Mouse (Mus musculus) right cerebral cortex, postnatal 14 days (tissue): Measurements from ENCODE around the gene Tmem167b.

Experiments used
- DNase-seq: peaks from one replicate; pipeline ENCODE4 v3.0.0; 2022

Gene Tmem167b

DNA sequence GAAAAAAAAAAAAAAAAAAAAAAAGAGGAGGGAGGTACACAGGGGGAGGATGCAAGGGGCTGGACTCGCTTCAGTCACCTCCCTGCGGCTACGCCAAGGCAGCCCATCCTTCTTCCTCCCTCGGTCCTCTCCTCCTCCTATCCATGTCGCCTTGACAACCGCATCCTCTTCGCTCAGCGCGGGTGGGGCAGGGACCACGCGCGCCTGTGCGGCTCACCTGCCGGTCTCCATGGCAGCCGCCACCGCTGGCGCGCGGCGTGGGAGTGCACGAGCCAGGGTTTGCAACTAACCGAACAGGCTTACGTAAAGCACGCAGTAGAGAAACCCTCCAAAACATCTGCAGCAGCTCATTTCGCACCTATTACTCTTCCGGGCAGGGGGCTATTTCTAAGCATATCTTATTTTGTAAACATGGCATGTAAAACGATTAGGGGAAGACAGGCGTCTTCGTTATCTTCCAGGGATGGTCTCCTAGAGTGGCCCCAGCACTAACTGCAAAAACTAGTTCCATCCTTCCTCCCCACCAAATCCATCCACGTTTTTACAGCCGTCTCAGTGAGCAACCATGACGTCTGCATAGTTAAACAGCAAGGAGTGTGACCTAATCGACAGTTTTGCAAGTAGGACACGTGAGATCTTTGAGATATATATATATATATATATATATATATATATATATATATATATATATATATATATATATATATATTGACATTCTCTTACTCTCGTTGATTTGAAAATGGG is 25.6 kb downstream of the Tmem167b start, which contains the start of gene 5330417C22Rik:
Gene 5330417C22Rik (minus strand): TSS at position 20 of the 744 bp plus-strand sequence.
- DNase-seq, result peak; percentile 87

DNA sequence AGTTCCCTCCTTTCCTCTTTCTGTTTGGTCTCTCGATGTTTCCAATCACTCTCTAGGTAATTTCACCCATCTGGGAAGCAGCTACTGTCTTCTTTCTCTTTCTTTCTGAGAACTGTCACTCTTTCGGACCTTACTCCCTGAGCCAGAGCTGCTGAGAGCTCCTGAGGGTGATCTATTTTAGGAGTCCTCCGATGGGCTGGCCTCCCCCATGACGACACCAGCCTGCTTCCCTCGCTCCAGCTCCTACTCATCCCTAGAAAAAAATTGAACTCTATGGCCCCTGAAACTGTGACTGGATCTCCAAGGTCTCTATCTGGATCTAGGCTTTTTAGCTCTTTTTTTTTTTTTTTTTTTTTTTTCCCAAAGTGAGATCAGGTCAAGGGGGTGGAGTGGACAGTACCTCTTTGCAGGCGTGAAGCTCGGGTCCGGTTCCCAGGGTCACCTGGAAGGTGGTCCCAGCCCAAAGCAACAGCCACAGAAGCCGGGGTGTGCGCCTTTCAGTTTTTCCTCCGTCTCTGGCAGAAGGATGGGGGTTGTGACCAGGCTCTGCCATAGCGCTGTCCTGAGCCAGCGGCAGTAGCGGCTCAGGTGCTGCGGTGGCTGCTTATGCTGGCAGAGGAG is 26.3 kb downstream of the Tmem167b start:
- no peak for DNase-seq

DNA sequence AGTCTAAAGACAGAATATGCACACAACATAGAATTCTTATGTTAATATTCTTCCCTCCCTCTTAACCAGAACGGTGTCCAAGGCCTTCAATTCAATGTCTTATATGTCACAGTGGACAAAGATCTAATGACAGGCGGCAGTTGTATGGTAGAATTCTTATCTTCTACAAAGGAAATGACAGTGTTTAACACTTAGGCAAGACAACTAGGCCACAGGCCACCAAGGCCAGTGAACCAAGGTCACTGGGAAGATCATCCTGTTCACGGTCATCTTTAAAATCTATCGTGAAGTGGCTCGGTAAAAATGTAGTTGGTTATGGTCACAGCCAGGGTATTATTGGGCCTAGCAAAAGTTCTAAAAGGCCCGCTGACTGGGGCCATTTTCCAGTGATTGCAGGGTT is 28.3 kb downstream of the Tmem167b start, which contains the start of gene 1700013F07Rik:
Gene 1700013F07Rik (plus strand): TSS at position 200 of the 400 bp plus-strand sequence.
- no peak for DNase-seq

DNA sequence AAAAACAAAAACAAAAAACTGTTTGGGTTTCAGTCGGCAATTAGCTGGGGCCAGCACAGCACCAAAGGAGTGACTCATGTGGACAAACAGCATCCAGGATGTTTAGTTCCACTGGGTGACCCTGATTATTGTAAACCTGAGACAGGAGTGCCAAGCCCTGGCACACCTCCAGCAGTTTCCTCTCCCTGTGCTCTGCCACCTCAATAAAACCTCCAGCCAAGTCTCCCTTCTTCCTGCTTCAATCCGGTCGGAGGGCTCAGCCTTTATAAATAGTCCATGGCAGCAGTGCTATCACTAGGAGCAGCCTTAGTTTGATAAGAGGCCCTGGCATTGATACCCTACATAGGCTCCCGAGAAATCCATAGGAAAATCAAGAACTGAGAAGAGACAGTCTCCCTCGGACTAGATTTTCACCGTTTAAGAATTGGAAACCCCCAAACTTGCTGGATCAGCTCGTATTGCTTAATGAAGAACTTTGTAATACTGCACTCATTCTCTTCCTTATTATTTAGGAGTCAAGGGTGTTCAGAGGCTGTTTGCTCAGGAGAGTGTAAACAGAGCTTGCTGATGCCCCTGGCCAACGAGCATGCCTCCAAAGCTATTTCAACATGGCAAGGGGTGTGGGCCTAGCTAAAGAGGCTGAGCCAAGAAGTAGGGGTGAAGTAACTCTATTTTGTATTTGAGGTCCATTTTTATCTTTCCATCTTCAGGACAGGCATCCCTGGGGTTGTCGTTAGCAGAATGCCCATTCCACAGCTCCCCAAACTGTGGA is 29.0 kb downstream of the Tmem167b start:
- DNase-seq, result no peak

DNA sequence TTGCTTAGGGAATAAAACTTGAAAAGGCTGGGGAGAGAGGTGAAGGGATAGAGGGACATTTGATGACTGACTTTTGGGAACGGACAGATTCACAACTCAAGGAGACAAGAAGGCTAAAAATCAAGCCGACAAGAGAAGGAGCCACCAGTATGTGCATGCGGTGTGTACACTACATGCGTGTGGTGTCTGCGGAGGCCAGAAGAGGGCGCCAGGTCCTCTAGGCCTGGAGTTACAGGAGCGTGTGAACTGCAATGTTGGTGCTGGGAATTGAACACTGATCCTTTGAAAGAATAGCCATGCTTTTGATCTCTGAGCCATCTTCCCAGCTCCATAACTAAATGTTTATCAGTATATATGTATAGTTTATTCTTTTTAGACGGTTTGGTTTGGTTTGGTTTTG is 33.8 kb downstream of the Tmem167b start:
- no peak for DNase-seq

DNA sequence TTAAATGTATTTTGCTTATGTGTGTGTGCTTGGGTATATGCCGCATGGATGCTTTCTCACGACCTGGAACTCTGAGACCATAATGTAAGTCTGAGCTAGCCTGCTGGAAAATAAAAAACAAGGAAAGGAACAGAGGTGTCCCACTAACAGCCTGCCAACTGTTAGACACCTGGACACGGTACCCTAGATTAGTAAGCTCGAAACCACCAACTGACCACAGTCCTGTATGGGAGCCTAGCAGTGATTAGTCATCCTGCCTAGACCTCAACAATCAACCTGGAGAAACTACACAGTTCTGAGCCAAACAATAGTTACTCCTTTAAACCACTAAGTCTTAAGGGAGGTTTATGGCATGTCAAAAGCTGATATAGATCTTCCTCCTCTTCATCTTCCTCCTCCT is 38.9 kb downstream of the Tmem167b start:
- no peak for DNase-seq

DNA sequence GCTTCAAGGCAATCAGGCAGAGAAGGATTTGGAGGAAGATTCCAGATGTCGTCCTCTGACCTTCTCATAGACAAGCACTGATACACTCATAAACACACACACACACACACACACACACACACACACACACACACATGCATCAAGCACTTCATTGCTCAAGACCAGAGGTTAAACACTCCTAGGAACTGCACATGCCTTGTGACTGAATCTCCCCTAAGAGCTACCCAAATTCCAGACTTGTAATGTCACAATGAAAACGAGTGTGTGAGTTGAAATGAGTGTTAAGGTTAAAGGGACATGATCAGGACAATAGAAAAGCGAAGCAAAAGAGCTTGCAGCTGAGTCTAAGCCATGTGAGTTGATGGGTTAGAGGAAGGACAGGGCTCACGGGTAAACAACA is 44.0 kb downstream of the Tmem167b start:
- DNase-seq, result no peak

DNA sequence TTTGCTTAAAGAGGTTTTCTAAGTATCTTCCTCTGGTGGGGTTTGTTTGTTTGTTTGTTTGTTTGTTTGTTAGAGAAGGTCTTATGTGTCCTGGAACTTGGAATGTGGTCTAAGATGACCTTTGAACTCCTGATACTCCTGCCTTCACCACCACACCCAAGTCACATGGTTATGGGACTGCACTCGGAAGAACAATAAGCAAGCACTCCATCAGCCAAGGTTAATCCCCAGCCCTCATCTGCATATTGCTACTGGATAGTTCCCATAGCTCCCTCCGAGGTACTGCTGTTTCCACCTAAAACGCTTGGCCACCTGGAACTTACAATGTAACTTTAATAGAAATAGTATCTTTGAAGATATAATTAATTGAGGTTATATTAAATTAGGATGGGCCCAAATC is 48.8 kb downstream of the Tmem167b start:
- DNase-seq, result no peak

DNA sequence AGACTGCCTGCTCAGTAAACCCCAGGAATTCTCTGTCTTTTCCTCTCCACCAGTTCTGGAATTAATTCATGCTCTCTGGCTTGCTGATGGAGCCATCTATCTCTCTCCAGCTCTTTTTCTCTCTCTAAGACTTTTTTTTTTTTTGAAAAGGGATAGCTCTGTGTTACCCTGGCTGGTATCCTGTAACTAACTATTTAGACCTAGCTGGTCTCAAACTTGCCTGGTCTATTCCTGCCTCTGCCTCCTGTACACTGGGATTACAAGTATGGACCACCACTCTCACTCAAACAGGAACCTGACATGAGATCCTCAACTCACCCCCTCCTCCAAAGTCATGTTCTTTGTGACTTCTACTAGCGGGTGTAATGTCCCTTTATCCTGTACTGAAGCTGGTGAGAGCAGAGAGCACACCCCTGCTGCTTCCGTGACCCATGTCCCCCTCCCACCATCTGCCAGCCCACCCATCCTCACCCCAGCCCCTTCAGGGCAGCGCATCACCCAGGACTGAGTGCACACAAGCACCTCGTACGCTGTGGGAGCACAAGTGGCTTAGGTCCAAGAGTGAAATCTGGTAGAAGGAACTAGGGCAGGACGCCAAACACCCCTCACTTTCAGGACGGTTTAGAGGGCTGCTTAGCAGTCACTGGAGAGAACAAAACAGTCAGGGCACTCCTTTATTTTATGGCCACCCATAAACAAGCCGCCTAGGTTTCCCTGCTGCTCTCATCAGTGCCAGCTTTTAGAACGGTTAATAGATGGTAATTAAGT is 51.4 kb downstream of the Tmem167b start:
- peak; percentile 14 for DNase-seq

DNA sequence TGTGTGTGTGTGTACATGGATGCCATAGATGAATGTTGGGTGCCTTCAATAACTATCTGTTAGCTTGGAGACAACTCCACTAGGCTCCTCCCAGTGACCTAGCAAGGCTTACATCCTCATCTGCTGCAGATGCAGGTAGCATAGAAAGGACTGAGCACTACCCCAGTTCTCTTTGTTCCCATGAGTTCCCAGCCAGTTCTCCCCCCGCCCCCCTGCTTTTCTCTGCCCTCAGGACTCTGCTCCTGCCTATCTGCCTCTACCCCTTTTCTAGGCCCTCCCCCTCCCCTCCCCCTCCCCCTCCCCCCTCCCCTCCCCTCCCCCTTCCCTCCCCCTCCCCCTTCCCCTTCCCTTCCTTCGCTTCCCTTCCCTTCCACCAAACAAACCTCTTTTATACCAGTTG is 52.1 kb downstream of the Tmem167b start:
- no peak for DNase-seq

DNA sequence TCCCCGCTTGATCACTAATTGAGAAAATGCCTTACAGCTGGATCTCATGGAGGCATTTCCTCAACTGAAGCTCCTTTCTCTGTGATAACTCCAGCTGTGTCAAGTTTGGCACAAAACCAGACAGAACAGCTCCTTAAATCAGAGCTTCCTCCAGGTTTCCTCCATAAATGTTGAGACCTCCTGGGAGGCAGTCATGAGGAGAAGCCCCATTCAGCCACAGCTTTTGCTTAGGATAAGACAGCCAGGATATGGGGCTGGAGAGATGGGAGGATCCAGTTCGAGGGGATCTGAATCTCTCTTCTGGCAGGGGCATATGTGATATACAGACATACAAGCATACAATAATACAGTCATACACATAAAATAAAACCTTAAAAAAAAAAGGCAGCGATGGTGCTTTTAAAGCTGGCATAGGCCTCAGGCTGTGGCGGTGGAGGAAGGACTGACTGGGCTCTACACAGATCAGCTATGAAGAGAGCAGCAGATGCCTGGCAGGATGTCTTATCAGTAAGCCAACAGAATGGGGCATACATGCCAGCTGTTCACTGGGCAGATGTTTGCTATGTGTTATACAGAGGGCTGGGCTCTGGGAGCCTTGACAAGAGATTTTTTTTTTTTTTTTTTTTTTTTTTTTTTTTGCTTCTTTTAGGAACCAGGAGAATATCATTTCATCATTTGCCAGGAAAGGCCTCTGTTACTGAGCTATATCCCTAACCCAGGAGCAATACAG is 53.4 kb downstream of the Tmem167b start:
- DNase-seq, result no peak
